Mouse (Mus musculus) intestine, embryonic 14.5 days (tissue): ENCODE measurements around the gene Dpm1. TPM values are rescaled to one million over a fixed set of nuclear protein-coding genes. Genes with fewer than 3 reads are reported as not detected.

ENCODE experiments used
- ATAC-seq: fragments of 200-750 bp; cut with Nextera tagmentation; replicated peaks from 2 replicates; pipeline ENCODE4 v1.8.0; 2017; ENCODE audit warnings: low read depth, moderate number of reproducible peaks, moderate TSS enrichment, moderate library complexity; ENCODE audit not compliant: low FRiP score, low TSS enrichment
- DNase-seq: peaks from one replicate; pipeline ENCODE4 v3.0.0-alpha.2; 2018; ENCODE audit warnings: low spot score
- H3K27ac ChIP-seq: fragments of 300-500 bp; sonication (generic); 2 replicates; pipeline ENCODE4 v1.5.1; 2014; ENCODE audit warnings: low read depth, mild to moderate bottlenecking, control low read depth
- H3K27me3 ChIP-seq: fragments of 300-500 bp; sonication (generic); replicated peaks from 2 replicates; pipeline ENCODE4 v1.6.1; 2014; ENCODE audit warnings: low read length, control low read depth; ENCODE audit not compliant: control insufficient read depth, insufficient read depth
- H3K36me3 ChIP-seq: fragments of 300-500 bp; sonication (generic); 2 replicates; pipeline ENCODE4 v1.6.1; 2014; ENCODE audit warnings: low read length, control low read depth; ENCODE audit not compliant: control insufficient read depth, insufficient read depth
- H3K4me1 ChIP-seq: fragments of 300-500 bp; sonication (generic); replicated peaks from 2 replicates; pipeline ENCODE4 v1.6.1; 2014; ENCODE audit warnings: low read length, control low read depth, mixed read lengths; ENCODE audit not compliant: control insufficient read depth, insufficient read depth
- H3K4me2 ChIP-seq: fragments of 300-500 bp; sonication (generic); 2 replicates; pipeline ENCODE4 v1.6.1; 2014; ENCODE audit warnings: low read length
- H3K4me3 ChIP-seq: fragments of 300-500 bp; sonication (generic); 2 replicates; pipeline ENCODE4 v1.5.1; 2014; ENCODE audit warnings: low read depth, low read length, control low read depth, mixed read lengths
- H3K9ac ChIP-seq: fragments of 300-500 bp; sonication (generic); 2 replicates; pipeline ENCODE4 v1.6.1; 2014; ENCODE audit warnings: mild to moderate bottlenecking, low read length
- H3K9me3 ChIP-seq: fragments of 300-500 bp; sonication (generic); 2 replicates; pipeline ENCODE4 v1.6.1; 2016; ENCODE audit warnings: low read length, control low read depth; ENCODE audit not compliant: control insufficient read depth
- WGBS: fragments of 180-500 bp; shearing (Covaris S2); extraction: QIAGEN DNeasy Blood & Tissue Kit; methylation state at CpG from one replicate; pipeline ENCODE4 v1.1.7; 2014; 5-methylcytosine and 5-hydroxymethylcytosine counted together
- polyA plus RNA-seq: library from polyadenylated mRNA; unstranded; fragments of >200 nt; fragmentation: Nextera tagmentation; extraction: Ambion mirVana; gene quantifications from 2 replicates; pipeline ENCODE4 v1.2.1, GENCODE M21; 2014

The Dpm1 gene
- 76.4 and 76.8 TPM in 2 replicates for polyA plus RNA-seq

- peak within 1 kb of the TSS; percentile 95 for H3K9ac ChIP-seq
- DNase-seq (peak; percentile 98), ATAC-seq (peak; percentile 87)
- H3K4me3 ChIP-seq = peak within 1 kb of the TSS; percentile 100
- H3K9me3 ChIP-seq = no peaks in the 10 kb centered on the region
- peak within 1 kb of the TSS; percentile 99 for H3K4me2 ChIP-seq
- peak within 1 kb of the TSS; percentile 82 for H3K27ac ChIP-seq
- H3K4me1 ChIP-seq = peaks cover 31% of the 10 kb centered on the region
- under 1% methylated on average over 70 of the region's 73 CpGs for WGBS
- H3K36me3 ChIP-seq = peaks cover 32% of the 10 kb centered on the region
- H3K27me3 ChIP-seq = no peaks in the 10 kb centered on the region
Measured at GRCm38 (mm10) chr2:168230026-168230728, at the start of gene Dpm1, which contains the start of the genes Gm20716 and Mocs3. TSS of gene Dpm1 (minus strand) at chr2:168230591. TSS of gene Gm20716 (minus strand) at chr2:168230364. TSS of gene Mocs3 (plus strand) at chr2:168230622.

DNA sequence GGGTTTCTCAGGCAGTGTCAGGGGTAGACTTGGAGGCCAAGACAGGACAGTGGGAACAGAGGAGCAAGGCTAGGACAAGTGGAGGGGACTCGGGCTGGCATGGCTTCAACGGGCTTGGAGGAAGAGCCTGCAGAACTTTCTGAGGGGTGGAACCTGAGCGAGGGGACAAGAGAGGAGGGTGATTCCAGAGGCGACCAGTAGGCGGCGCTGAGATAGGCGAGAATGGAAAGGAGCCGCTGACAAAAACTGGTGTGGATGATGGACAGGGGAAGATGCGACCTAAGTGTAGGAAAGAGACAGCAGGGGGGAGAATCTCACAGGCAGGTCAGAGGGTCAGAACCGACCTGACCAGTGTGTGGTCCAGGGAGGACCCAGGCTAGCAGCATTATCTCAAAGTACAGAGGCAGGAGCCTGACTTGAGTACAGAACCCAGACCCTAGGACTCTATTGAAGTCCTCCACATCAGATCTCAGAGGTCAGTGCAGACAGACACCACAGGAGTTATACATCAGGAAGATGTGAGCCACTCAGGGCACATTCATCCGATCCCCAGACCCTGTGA, 44.1 kb upstream of the Dpm1 start:
- ATAC-seq = no peak
- H3K9me3 ChIP-seq = no peaks in the 10 kb centered on the region
- WGBS = 11% methylated on average over 11 of the region's 11 CpGs

GRCm38 (mm10) chr2:168273387-168273786, 43.0 kb upstream of the Dpm1 start:
- DNase-seq (no peak), ATAC-seq (no peak)
- 46% methylated on average over 9 of the region's 9 CpGs for WGBS
- no peak overlapping the region for H3K27ac ChIP-seq
- H3K9ac ChIP-seq = no peak overlapping the region
- H3K27me3 ChIP-seq = peaks cover 25% of the 10 kb centered on the region
- no peaks in the 10 kb centered on the region for H3K9me3 ChIP-seq
- no peaks in the 10 kb centered on the region for H3K36me3 ChIP-seq
- no peak overlapping the region for H3K4me2 ChIP-seq
- no peaks in the 10 kb centered on the region for H3K4me1 ChIP-seq
- no peak overlapping the region for H3K4me3 ChIP-seq

More for the DNA sequence above, 44.1 kb upstream of the Dpm1 start:
- peak; percentile 91 for DNase-seq
- Histone ChIP-seq H3K4me1 (no peaks in the 10 kb centered on the region), H3K36me3 (no peaks in the 10 kb centered on the region), H3K4me2 (no peak overlapping the region), H3K4me3 (no peak overlapping the region), H3K9ac (no peak overlapping the region), H3K27ac (no peak overlapping the region), H3K27me3 (peaks cover 31% of the 10 kb centered on the region)

DNA sequence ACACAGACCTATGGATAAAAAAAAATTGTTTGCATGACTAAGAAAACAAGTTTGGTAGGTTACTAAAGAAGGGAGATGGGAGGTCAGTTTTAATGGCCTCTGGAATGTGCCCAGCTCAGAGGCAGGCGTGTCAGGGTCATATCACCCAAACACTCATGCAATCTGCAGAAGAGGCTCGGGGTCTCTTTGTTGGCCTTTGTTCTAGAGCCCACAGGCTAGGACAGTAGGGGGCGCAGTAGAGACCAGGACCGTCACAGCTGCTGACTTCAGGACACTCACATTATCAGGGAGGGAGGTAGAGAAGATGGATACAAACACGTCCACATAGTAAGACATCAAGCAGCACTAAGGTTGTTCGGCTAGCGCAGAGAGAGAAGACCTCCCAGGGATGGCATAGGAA, 37.6 kb upstream of the Dpm1 start:
- H3K4me3 ChIP-seq = no peak overlapping the region
- H3K9me3 ChIP-seq = no peaks in the 10 kb centered on the region
- WGBS = 31% methylated on average over 7 of the region's 7 CpGs
- ATAC-seq (0 out of 2 replicates have a peak, but pooled peaks have one; percentile 53), DNase-seq (peak; percentile 77)
- H3K9ac ChIP-seq = no peak overlapping the region
- no peaks in the 10 kb centered on the region for H3K36me3 ChIP-seq
- no peaks in the 10 kb centered on the region for H3K27me3 ChIP-seq
- H3K4me2 ChIP-seq = peak overlapping the region; percentile 30
- no peak overlapping the region for H3K27ac ChIP-seq
- H3K4me1 ChIP-seq = no peaks in the 10 kb centered on the region

DNA sequence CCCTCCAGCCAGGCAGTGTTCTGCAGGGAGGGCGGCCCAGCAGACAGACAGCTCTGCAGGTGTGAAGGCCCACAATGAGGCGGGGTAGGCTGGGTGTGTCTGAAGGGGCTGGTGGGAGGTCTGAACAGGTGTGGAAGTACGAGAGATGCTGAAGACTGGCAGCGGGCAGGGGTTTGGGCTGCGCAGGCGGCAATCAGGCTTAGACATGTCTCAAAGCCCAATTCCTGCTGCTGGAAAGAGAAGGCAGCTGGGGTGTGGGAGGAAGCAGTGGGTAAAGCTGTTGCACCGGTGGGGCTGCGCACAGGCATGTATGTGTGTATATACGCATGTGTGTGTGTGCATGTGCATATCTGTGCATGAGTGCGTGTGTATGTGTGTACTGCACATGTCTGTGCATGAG, 30.5 kb upstream of the Dpm1 start:
- H3K4me3 ChIP-seq = no peak overlapping the region
- no peak overlapping the region for H3K4me2 ChIP-seq
- H3K36me3 ChIP-seq = no peaks in the 10 kb centered on the region
- no peak overlapping the region for H3K9ac ChIP-seq
- WGBS = 89% methylated on average over 10 of the region's 10 CpGs
- H3K27me3 ChIP-seq = peaks cover 6% of the 10 kb centered on the region; the same call in 1 of the 2 replicates
- H3K27ac ChIP-seq = no peak overlapping the region
- H3K4me1 ChIP-seq = no peaks in the 10 kb centered on the region
- ATAC-seq (no peak), DNase-seq (no peak)
- H3K9me3 ChIP-seq = no peaks in the 10 kb centered on the region

GRCm38 (mm10) chr2:168260124-168260523, 29.7 kb upstream of the Dpm1 start:
- no peak overlapping the region for H3K27ac ChIP-seq
- peaks cover 6% of the 10 kb centered on the region; the same call in 1 of the 2 replicates for H3K27me3 ChIP-seq
- H3K4me3 ChIP-seq = no peak overlapping the region
- H3K9me3 ChIP-seq = no peaks in the 10 kb centered on the region
- WGBS = 84% methylated on average over 3 of the region's 3 CpGs
- H3K4me2 ChIP-seq = no peak overlapping the region
- no peak for DNase-seq
- no peaks in the 10 kb centered on the region for H3K4me1 ChIP-seq
- ATAC-seq = no peak
- no peaks in the 10 kb centered on the region for H3K36me3 ChIP-seq
- H3K9ac ChIP-seq = no peak overlapping the region

- no peak overlapping the region for H3K9ac ChIP-seq
- no peaks in the 10 kb centered on the region for H3K4me1 ChIP-seq
- H3K4me3 ChIP-seq = no peak overlapping the region
- H3K9me3 ChIP-seq = no peaks in the 10 kb centered on the region
- 92% methylated on average over 8 of the region's 8 CpGs for WGBS
- no peak for ATAC-seq
- H3K27ac ChIP-seq = no peak overlapping the region
- DNase-seq = no peak
- no peaks in the 10 kb centered on the region for H3K36me3 ChIP-seq
- peaks cover 6% of the 10 kb centered on the region; the same call in 1 of the 2 replicates for H3K27me3 ChIP-seq
- H3K4me2 ChIP-seq = no peak overlapping the region
Measured at GRCm38 (mm10) chr2:168259046-168259445, 28.7 kb upstream of the Dpm1 start.

DNA sequence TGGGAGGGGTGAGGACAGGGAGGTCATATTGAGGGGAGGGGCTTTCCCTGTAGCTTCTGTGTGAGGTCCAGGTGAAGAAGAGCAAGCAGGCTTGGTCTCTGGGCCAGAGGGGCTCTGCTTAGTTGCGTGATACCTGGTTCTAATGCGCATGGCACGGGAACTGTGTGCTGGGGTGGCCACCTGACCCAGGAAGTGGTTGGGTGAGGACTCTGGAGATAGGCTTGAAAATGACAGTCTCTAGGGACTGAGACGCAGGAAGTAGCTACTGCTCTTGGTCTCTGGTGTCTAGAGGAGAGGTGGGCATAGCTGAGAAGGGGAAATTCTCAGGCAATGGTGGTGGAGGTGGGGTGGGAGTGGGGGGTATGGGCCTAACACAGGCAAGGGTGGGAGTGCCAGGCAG, 26.8 kb upstream of the Dpm1 start:
- WGBS = 88% methylated on average over 4 of the region's 4 CpGs

More for the DNA sequence above, 26.8 kb upstream of the Dpm1 start:
- Histone ChIP-seq H3K27ac (no peak overlapping the region), H3K4me2 (no peak overlapping the region), H3K4me1 (no peaks in the 10 kb centered on the region), H3K4me3 (no peak overlapping the region), H3K9ac (no peak overlapping the region), H3K27me3 (no peaks in the 10 kb centered on the region), H3K9me3 (no peaks in the 10 kb centered on the region), H3K36me3 (no peaks in the 10 kb centered on the region)
- DNase-seq (no peak), ATAC-seq (no peak)
